ENCODE assay signal across 24 mouse cellular contexts in the genomic region with DNA sequence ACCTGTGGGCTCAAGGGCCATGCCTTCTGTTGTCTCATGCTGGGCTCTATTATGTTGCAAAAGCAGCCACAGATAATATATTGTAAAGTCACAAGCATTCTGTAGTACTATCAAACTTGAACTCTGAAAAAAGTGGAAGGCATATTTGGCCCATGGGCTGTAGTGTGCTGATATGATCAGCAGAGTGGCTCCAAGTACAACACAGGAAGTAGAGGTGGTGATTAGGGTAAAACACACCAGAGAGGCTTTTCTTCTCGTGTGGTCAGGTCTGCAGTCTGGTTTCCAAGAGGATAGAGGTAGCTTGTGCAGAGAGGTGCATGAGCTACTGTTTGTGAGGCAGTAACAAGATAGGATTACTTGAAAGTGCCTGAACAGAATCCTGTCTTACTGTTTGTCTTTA.
"Had no signal": no experiment of that assay in that cellular context is flagged by ENCODE, and none has a peak within 500 bp of the region (broad histone marks: within the 10 kb centered on the region; RNA-seq: fewer than 3 reads in every experiment).

No protein-coding gene starts in this region.

- H3K4me2 ChIP-seq: kidney, embryonic 15.5 days; limb, embryonic 13.5 days; liver, embryonic 12.5 days; liver, embryonic 15.5 days; lung, embryonic 15.5 days; midbrain, embryonic 13.5 days; neural tube, embryonic 13.5 days; stomach, embryonic 15.5 days had no signal

- H3K27me3 ChIP-seq: kidney, embryonic 15.5 days; limb, embryonic 13.5 days; liver, embryonic 12.5 days; liver, embryonic 15.5 days; lung, embryonic 15.5 days; megakaryocyte, embryonic 14.5 days; midbrain, embryonic 13.5 days; neural tube, embryonic 13.5 days; stomach, embryonic 15.5 days had no signal

- H3K36me3 ChIP-seq: kidney, embryonic 15.5 days; limb, embryonic 10.5 days; limb, embryonic 13.5 days; liver, embryonic 12.5 days; liver, embryonic 15.5 days; lung, embryonic 15.5 days; midbrain, embryonic 10.5 days; midbrain, embryonic 13.5 days; stomach, embryonic 15.5 days had no signal

- H3K9ac ChIP-seq: kidney, embryonic 15.5 days; limb, embryonic 13.5 days; liver, embryonic 12.5 days; liver, embryonic 15.5 days; lung, embryonic 15.5 days; midbrain, embryonic 13.5 days; neural tube, embryonic 13.5 days; stomach, embryonic 15.5 days had no signal

- H3K9me3 ChIP-seq: kidney, embryonic 15.5 days; limb, embryonic 10.5 days; limb, embryonic 13.5 days; liver, embryonic 12.5 days; liver, embryonic 15.5 days; lung, embryonic 15.5 days; midbrain, embryonic 10.5 days; midbrain, embryonic 13.5 days; neural tube, embryonic 13.5 days; stomach, embryonic 15.5 days had no signal

- H3K4me3 ChIP-seq: kidney, embryonic 15.5 days; limb, embryonic 10.5 days; limb, embryonic 13.5 days; liver, embryonic 12.5 days; liver, embryonic 15.5 days; lung, embryonic 15.5 days; megakaryocyte, embryonic 14.5 days; midbrain, embryonic 10.5 days; midbrain, embryonic 13.5 days; myocyte; neural tube, embryonic 13.5 days; stomach, embryonic 15.5 days had no signal

- ATAC-seq: liver, embryonic 12.5 days; midbrain, embryonic 13.5 days; midbrain, embryonic 16.5 days had no signal

- H3K27ac ChIP-seq: kidney, embryonic 15.5 days; limb, embryonic 10.5 days; limb, embryonic 13.5 days; liver, embryonic 12.5 days; liver, embryonic 15.5 days; lung, embryonic 15.5 days; macrophage; midbrain, embryonic 10.5 days; midbrain, embryonic 13.5 days; neural tube, embryonic 13.5 days; stomach, embryonic 15.5 days had no signal

- H3K4me1 ChIP-seq: kidney, embryonic 15.5 days; limb, embryonic 10.5 days; liver, embryonic 12.5 days; liver, embryonic 15.5 days; lung, embryonic 15.5 days; megakaryocyte, embryonic 14.5 days; midbrain, embryonic 10.5 days; midbrain, embryonic 13.5 days; stomach, embryonic 15.5 days had no signal

- DNase-seq: kidney, adult 8-10 months; kidney, postnatal 10 days; kidney, postnatal 36 days; liver; lung, adult 18-20 months; lung, postnatal 14 days; retina, postnatal 1 day; right cerebral cortex, postnatal 25 days; spleen, adult 18-20 months; thymus, postnatal 25 days had no signal
